Mouse (Mus musculus): Measurements from ENCODE around the gene Vwa3a. TPM values are rescaled to one million over a fixed set of nuclear protein-coding genes. Genes with fewer than 3 reads are reported as not detected.
A peak's percentile ranks its signal among the peaks of the same experiment; 100 is the strongest.
"Not testable (repeated sequence)": the region's sequence is repeated elsewhere in the genome, so short reads cannot be mapped to it uniquely, and the experiment has no call there.

Vwa3a gene
- 10 to 100 TPM; 10.2 to 13.3 TPM for total RNA-seq (2021)

DNA sequence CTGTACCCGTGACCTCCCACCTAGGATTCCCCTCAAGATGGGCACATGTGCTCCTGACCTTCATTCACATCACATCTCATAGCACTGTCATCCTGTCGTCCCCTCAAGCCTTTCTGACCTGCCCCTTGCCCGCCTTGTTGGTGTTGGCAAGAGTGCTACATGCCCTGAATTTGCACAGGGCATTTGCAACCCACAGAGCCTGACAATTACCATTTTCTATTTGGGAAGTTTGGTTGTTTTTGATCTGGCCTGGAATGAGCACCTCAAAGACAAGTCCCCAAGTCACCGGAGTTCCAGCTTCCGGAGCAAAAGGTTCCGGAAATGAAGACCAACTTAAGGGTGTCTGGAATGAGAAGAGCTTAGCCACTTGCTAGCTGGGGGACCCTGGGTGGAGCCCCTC lies at the start of gene Vwa3a:
Gene Vwa3a (plus strand): TSS at position 301 of the 400 bp plus-strand sequence.
- DNase-seq (ENCODE audit: extremely low spot score in 1 of 2, low spot score in 1 of 2): no peak

DNA sequence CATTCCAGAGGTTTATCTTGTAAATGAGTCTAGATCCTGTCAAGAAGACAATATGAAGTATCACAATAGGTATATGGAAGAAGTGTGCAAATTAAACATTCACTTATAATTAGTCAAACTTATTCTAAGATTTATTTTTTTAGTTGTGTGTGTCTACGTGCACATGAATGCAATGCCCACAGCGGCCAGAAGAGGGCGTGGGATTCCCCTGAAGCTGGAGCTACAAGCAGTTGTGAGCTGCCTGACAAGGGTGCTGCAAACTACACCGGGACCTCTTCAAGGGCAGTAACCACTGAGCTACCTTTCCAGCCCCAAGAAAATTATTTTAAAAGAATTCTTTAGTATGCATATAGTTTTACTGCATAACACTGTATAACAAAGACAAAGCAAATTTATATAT lies 48.5 kb upstream of the Vwa3a start:
- DNase-seq (ENCODE audit: extremely low spot score in 1 of 2, low spot score in 1 of 2): no peak

GRCm38 (mm10) chr7:120693831-120694375 lies 45.2 kb upstream of the Vwa3a start:
- DNase-seq (ENCODE audit: extremely low spot score in 1 of 2, low spot score in 1 of 2): no peak

DNA sequence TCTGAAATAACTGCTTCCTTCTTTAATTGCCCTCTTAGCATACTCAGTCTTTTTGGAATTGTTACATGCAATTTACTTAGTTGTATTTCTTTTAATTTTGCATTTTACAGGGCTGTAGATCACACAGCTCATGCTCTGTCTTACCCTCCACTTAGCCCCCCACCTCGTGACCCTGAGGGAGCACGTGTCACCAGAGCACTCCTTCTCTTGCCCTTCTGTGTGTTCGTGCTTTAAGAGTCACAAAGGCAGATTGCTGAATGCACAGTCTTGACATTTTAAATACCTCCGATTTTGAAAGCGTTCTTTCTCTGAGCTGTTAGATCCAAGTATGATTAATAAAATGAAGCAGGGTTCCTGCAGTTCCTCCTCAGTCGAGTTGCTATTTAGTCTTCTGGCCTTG lies 43.9 kb upstream of the Vwa3a start:
- no peak for DNase-seq (ENCODE audit: extremely low spot score in 1 of 2, low spot score in 1 of 2)

- DNase-seq (ENCODE audit: extremely low spot score in 1 of 2, low spot score in 1 of 2): no peak
Measured at GRCm38 (mm10) chr7:120695641-120696040, 43.5 kb upstream of the Vwa3a start.

DNA sequence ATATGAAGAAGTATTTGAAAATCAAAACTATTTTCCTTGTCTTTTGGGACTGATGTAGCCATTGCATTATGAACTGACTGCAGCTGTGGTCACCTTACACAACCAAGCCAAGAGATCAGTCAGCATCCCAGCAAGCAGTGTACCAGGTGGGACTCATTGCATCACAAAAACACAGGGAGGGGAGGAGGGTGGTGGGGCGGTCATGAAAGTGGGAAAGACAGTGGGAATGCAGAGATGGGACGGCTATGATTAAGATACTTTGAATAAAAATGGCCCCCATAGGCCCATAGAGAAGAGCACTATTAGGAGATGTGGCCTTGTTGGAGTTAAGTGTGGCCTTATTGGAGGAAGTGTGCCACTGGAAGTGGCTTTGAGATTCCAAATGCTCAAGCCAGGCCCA lies 42.8 kb upstream of the Vwa3a start:
- no peak for DNase-seq (ENCODE audit: extremely low spot score in 1 of 2, low spot score in 1 of 2)

- DNase-seq (ENCODE audit: extremely low spot score in 1 of 2, low spot score in 1 of 2): no peak
Measured at GRCm38 (mm10) chr7:120699586-120699985, 39.5 kb upstream of the Vwa3a start.

DNA sequence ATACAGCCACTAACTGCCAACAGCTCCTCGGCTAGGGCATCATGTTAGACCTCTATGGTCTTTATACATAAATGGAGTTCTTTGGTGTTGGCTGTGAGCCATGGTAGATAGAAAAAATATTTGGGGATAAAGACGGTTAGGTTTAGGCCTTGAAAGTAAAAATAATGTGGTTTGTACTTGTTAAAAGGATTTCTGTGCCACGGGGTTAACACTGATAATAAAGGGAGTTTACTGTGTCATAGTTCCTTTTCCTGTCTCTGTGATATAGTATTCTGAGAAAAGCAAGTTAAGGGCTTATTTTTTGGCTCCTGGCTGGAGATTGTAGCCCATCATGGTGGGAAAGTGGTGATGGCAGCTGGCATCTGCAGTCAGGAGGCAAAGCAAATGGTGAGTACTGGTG lies 35.2 kb upstream of the Vwa3a start:
- DNase-seq (ENCODE audit: extremely low spot score in 1 of 2, low spot score in 1 of 2): no peak

DNA sequence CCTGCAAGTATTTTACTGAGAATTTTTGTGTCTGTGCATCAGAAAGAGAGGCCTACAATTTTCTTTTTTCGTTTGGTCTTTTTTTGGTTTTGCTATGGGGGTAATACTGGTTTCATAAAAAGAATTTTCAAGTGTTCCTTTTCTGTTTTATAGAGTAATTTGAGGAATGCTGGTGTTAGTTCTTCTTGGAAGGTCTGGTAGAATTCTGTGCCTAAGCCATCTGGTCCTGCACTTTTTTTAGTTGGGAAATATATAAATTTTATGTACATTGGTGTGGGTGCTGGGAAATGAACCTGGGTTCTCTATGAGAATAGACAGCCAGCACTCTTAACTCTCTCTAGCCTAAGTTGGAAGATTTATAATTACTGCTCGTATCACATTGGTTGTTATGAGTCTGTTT lies 27.0 kb upstream of the Vwa3a start:
- DNase-seq (ENCODE audit: extremely low spot score in 1 of 2, low spot score in 1 of 2): no peak

GRCm38 (mm10) chr7:120713225-120713624 lies 25.9 kb upstream of the Vwa3a start:
- DNase-seq (ENCODE audit: extremely low spot score in 1 of 2, low spot score in 1 of 2): no peak

- not testable (repeated sequence) for DNase-seq (ENCODE audit: extremely low spot score in 1 of 2, low spot score in 1 of 2)
Measured at GRCm38 (mm10) chr7:120713951-120714350, 25.2 kb upstream of the Vwa3a start.

- DNase-seq (ENCODE audit: extremely low spot score in 1 of 2, low spot score in 1 of 2): no peak
Measured at GRCm38 (mm10) chr7:120717261-120717660, 21.9 kb upstream of the Vwa3a start.

DNA sequence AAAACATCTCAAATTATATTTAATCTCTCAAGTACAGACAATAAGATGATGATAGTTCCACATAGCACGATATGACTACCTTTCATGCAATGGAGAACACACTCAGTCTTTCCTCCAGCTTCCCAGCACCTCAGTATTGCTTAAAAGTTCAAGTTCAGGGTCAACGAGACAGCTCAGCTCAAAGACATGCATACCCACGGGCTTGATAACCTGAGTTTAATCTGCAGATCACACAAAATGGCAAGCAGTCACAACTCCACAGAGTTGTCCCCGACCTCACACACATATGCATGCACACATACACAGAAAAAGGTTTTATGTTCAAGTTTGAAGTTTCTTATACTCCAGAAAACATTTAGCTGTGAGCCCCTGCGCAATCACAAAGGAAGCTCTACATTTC lies 18.1 kb upstream of the Vwa3a start:
- DNase-seq (ENCODE audit: extremely low spot score in 1 of 2, low spot score in 1 of 2): no peak

GRCm38 (mm10) chr7:120721456-120721855 lies 17.7 kb upstream of the Vwa3a start:
- no peak for DNase-seq (ENCODE audit: extremely low spot score in 1 of 2, low spot score in 1 of 2)

DNA sequence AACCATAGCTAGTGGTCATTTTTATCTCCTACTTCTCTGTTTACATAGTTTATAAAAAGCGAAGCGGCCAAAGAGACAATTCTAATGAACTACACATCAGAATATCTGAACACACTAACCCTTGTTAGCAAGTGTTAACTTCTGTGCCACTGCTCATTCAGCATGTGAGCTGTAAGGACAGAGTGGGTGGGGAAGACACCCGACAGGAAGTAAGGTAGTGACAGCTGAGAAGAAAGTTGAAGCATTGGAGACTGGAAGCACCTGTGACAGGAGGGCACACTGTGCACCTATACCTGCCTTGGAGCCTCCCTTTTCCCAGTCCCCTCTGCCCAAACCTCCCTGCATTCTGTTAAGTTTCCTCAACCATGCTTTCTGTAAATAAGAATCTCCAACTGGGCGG lies 17.1 kb upstream of the Vwa3a start:
- DNase-seq (ENCODE audit: extremely low spot score in 1 of 2, low spot score in 1 of 2): no peak

DNA sequence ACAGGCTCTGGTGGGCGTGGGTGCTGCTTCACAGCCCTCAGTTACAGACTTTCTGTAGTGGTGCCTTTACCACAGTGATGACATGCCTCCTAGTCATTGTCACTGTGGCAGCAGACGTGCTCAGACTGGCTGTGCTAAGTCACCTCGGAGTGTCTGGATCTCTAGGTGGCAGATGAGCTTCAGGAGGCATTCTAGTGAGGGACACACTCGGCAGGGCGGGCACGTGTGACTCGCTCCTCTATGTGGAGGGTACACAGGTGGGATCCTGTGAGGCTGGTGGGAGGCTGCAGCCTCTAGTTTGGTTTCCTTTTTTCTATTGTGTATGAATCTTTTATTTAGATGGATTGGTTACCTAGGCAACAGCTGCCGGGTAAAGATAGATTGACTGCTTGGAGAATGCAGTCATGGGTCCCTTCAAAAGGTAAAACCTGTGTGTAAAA lies 16.3 kb upstream of the Vwa3a start:
- DNase-seq (ENCODE audit: extremely low spot score in 1 of 2, low spot score in 1 of 2): no peak

DNA sequence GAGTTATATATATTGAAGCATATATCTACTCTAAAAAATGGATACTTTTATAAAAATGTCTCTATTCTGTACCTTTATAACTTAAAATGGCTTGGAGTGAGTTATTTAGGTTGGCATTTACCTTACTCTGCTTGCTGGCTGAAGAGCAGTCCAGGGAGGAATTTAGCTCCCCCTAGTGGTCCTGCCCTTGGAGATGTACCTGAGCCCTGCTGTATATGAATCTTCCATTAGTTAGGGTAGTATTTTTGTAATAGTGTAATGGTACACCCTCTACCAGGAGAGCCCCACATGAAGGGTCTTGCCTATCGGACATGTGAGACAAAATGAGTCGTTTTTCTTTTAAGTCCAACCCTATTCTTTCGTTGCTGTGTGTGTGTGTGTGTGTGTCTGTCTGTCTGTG lies 11.5 kb upstream of the Vwa3a start:
- peak in 1 of 2 experiments; percentile 44 for DNase-seq (ENCODE audit: extremely low spot score in 1 of 2, low spot score in 1 of 2)

GRCm38 (mm10) chr7:120729635-120730034 lies 9.5 kb upstream of the Vwa3a start:
- no peak for DNase-seq (ENCODE audit: extremely low spot score in 1 of 2, low spot score in 1 of 2)

GRCm38 (mm10) chr7:120732906-120733305 lies 6.2 kb upstream of the Vwa3a start:
- no peak for DNase-seq (ENCODE audit: extremely low spot score in 1 of 2, low spot score in 1 of 2)

DNA sequence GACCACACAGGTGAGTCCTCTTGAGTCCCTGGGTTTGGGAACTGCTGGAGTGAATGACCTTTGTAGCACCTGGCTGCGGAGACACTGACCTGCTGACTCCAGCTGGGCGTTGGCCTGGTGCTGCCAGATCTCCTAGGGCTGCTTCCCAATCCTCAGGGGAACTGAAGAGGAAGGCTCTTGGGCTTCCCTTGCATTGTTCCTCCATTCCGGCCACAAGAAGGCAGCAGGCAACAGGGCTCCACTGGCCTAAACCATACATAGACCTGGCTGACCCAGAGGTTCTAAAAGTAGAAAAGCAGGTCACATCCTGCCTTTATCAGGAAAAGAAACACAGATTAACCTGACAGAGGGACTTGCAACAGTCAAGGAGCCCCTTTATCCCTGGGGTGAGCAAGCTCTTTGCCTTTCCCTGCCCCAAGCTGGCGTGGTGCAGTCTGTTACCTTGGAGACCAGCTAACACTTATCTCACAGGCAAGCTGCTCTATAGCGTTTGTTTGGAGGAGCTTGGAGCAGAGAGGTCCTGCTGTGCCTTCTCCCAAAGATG lies 512 bp downstream of the Vwa3a start:
- DNase-seq (ENCODE audit: extremely low spot score in 1 of 2, low spot score in 1 of 2): peak in 1 of 2 experiments; percentile 32

DNA sequence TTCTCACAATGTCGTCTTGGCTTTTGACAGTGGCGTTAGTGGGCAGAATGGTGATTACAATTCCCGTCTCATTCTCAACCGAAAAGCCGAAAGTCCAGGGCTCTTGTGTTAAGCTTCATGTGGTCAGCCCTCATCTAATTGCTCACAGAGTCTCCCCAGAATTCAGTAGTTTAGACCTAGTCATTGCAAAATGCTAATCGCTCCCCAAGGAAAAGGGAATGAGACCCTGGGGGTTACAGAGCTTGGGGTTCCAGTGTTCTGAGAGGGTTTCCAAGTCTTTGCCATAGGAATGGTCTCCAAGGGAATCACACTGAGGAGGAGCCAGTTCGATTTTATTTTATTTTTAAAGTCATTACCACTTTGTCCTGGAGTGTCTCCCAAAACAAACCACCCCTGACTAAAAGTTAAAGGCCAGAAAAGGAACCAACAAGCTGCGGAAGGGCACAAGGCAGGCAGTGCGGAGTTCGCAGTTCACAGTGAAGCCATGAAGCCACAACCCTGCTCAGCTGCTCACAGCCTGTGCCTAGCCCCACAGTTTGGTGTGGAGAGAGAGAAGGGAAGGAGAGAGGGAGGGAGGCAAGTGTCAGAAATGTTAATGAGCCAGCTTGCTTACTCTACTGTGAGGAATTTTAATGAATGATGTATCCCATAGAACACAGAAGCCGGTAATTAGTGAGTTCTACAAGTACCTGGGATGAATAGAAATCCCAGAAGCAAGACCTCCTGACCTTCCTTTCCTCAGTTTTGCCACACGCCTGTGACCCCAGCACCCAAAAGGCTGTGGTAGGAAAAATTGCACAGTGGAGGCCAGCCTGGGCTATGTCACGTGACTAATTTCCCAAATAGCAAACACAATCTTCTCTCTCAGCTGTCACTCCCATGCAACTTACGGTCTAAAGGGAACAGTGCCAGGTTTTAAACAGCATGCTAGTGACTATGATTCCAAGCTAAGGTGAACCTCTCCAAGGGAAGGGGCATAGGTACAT lies 4.5 kb downstream of the Vwa3a start:
- no peak for DNase-seq (ENCODE audit: extremely low spot score in 1 of 2, low spot score in 1 of 2)

DNA sequence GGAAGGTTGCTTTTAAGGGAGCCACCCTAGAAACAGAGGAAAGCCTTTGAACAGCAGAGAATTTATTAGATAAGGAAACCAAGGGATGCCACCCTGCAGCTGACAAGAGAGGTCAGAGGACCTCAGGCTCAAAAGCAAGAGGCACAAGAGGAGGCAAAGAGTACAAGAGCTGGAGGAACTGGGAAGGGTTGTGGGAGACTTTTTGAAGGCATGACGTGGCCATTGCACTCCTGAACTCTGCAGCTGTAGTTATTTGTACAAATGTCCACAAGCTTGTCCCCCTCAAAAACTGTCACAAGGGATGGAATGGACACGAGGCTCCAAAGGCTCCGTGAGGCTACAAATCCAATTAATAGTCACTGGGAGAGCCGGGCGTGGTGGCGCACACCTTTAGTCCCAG lies 5.5 kb downstream of the Vwa3a start:
- no peak for DNase-seq (ENCODE audit: extremely low spot score in 1 of 2, low spot score in 1 of 2)
